Mouse (Mus musculus) ES-Bruce4 (cell line): ENCODE data around the gene Pigk.

Source experiments
- CTCF ChIP-seq: IDR thresholded peaks from one replicate; pipeline ENCODE4 v1.8.1; 2011; ENCODE audit warnings: low read depth, low read length
- EP300 ChIP-seq: IDR thresholded peaks from 2 replicates; pipeline ENCODE4 v1.6.1; 2011; ENCODE audit warnings: low read depth, low read length; ENCODE audit not compliant: insufficient read depth
- POLR2A ChIP-seq: IDR thresholded peaks from one replicate; pipeline ENCODE4 v1.8.1; 2011; ENCODE audit warnings: low read length; ENCODE audit not compliant: insufficient read depth

- no peak for TF ChIP-seq CTCF
- TF ChIP-seq POLR2A: no peak
- TF ChIP-seq EP300: no peak
Measured at GRCm38 (mm10) chr3:152925364-152925763, 211.5 kb downstream of the Pigk start.
